8 mouse cellular contexts compared by ENCODE assay signal in genomic region chr5:114153490-114153889, GRCm38 (mm10). TPM values are rescaled to one million over a fixed set of nuclear protein-coding genes. Genes with fewer than 3 reads are reported as not detected.
DNase-seq lines count a peak whose midpoint lies in the region; ATAC-seq lines count a peak whose summit lies in the region.

No protein-coding gene starts in this region.

- peak overlapping the region; percentile 40 for H3K4me2 ChIP-seq in forebrain, embryonic 12.5 days
- H3K4me2 ChIP-seq in neural tube, embryonic 13.5 days = peak overlapping the region; percentile 36; the same call in 1 of the 2 replicates

- no peaks in the 10 kb centered on the region for H3K9me3 ChIP-seq in forebrain, embryonic 12.5 days
- H3K9me3 ChIP-seq in neural tube, embryonic 13.5 days = no peaks in the 10 kb centered on the region

- WGBS in forebrain, embryonic 12.5 days = 3% methylated on average over 12 of the region's 12 CpGs
- 4% methylated on average over 12 of the region's 12 CpGs for WGBS in neural tube, embryonic 13.5 days

- intact Hi-C loops in gastrocnemius, postnatal 36 days (cut with DNase I) = no loop called here

- H3K27me3 ChIP-seq in forebrain, embryonic 12.5 days = no peaks in the 10 kb centered on the region; the same call in 1 of the 2 replicates
- no peaks in the 10 kb centered on the region for H3K27me3 ChIP-seq in neural tube, embryonic 13.5 days

- peak; percentile 11 for DNase-seq in CD4-positive, CD25-positive, alpha-beta regulatory T cell, adult 2 months (ENCODE audit: low read depth, low spot score)
- DNase-seq in B cell, adult 2 months = peak; percentile 5 to 7
- DNase-seq in kidney, postnatal 4 days = peak; percentile 48 to 57
- no peak for DNase-seq in gastrocnemius, postnatal 36 days
- DNase-seq in right cerebral cortex, postnatal 10 days (ENCODE audit: low spot score in 2 of 2) = no peak

- H3K27ac ChIP-seq in forebrain, embryonic 12.5 days = no peak overlapping the region
- no peak overlapping the region for H3K27ac ChIP-seq in neural tube, embryonic 13.5 days (replicated peaks)

- H3K4me3 ChIP-seq in forebrain, embryonic 12.5 days (replicated peaks) = peak overlapping the region; percentile 29
- peak overlapping the region; percentile 19 for H3K4me3 ChIP-seq in neural tube, embryonic 13.5 days

- no peak overlapping the region for H3K9ac ChIP-seq in forebrain, embryonic 12.5 days
- no peak overlapping the region for H3K9ac ChIP-seq in neural tube, embryonic 13.5 days

- peaks cover 4% of the 10 kb centered on the region; the same call in 1 of the 2 replicates for H3K4me1 ChIP-seq in forebrain, embryonic 12.5 days
- H3K4me1 ChIP-seq in neural tube, embryonic 13.5 days (replicated peaks) = no peaks in the 10 kb centered on the region

- ATAC-seq in CD4-positive, CD25-positive, alpha-beta regulatory T cell, adult 4 months = no peak
- ATAC-seq in forebrain, embryonic 12.5 days (ENCODE audit: low FRiP score) = peak; percentile 39; the same call in 1 of the 2 replicates
- no peak for ATAC-seq in neural tube, embryonic 13.5 days (ENCODE audit: low read depth)

- H3K36me3 ChIP-seq in forebrain, embryonic 12.5 days (replicated peaks) = no peaks in the 10 kb centered on the region
- H3K36me3 ChIP-seq in neural tube, embryonic 13.5 days = no peaks in the 10 kb centered on the region

RNA-seq across cellular contexts. Expression of gene Acacb, which starts 7.2 kb away (rescaled TPM):
- under 1 TPM; 0.24 to 0.62 TPM for polyA plus RNA-seq in CD4-positive, CD25-positive, alpha-beta regulatory T cell, adult 4 months (2017; shearing (Covaris generic))
- 1.7 and 1.9 TPM in 2 replicates for polyA plus RNA-seq in forebrain, embryonic 12.5 days (2016; fragmentation: Nextera tagmentation; extraction: Ambion mirVana)
- polyA plus RNA-seq in neural tube, embryonic 13.5 days (2015; fragmentation: Nextera tagmentation; extraction: Ambion mirVana) = 3.1 and 3.3 TPM in 2 replicates
- 100 to 1,000 TPM; 138 to 166 TPM for total RNA-seq in gastrocnemius, postnatal 36 days (2021)

RNA-seq across cellular contexts. Expression of gene Ung, which starts 23.3 kb away (rescaled TPM):
- 1 to 10 TPM; 3.7 to 9.2 TPM for polyA plus RNA-seq in CD4-positive, CD25-positive, alpha-beta regulatory T cell, adult 4 months (2017; shearing (Covaris generic))
- polyA plus RNA-seq in forebrain, embryonic 12.5 days (2016; fragmentation: Nextera tagmentation; extraction: Ambion mirVana) = 64.4 and 69.6 TPM in 2 replicates
- 9.0 and 9.6 TPM in 2 replicates for polyA plus RNA-seq in neural tube, embryonic 13.5 days (2015; fragmentation: Nextera tagmentation; extraction: Ambion mirVana)
- 10 to 100 TPM in 1 of 2 experiments, 1 to 10 TPM in 1; 9.7 to 13.2 TPM for total RNA-seq in gastrocnemius, postnatal 36 days (2021)

RNA-seq across cellular contexts. Expression of gene Alkbh2, which starts 25.5 kb away (rescaled TPM):
- polyA plus RNA-seq in CD4-positive, CD25-positive, alpha-beta regulatory T cell, adult 4 months (2017; shearing (Covaris generic)) = 1 to 10 TPM; 3.8 to 6.6 TPM
- polyA plus RNA-seq in forebrain, embryonic 12.5 days (2016; fragmentation: Nextera tagmentation; extraction: Ambion mirVana) = 10.9 and 11.3 TPM in 2 replicates
- polyA plus RNA-seq in neural tube, embryonic 13.5 days (2015; fragmentation: Nextera tagmentation; extraction: Ambion mirVana) = 7.3 and 9.7 TPM in 2 replicates
- total RNA-seq in gastrocnemius, postnatal 36 days (2021) = under 1 TPM; 0.59 to 0.69 TPM

Comparison
In these comparisons a context has a peak if more than half of its experiments do, and no peak if none do; other contexts are left out.
1. DNase-seq: peak in CD4-positive, CD25-positive, alpha-beta regulatory T cell, adult 2 months (single experiment), B cell, adult 2 months (2 of 2) and kidney, postnatal 4 days (2 of 2); none in gastrocnemius, postnatal 36 days (0 of 2) and right cerebral cortex, postnatal 10 days (0 of 2).